ENCODE assay signal across 14 mouse cellular contexts in genomic region chr5:43853096-43853867, GRCm38 (mm10). TPM values are rescaled to one million over a fixed set of nuclear protein-coding genes. Genes with fewer than 3 reads are reported as not detected.
DNase-seq lines count a peak whose midpoint lies in the region; ATAC-seq and TF ChIP-seq lines count a peak whose summit lies in the region.
"Had no signal": no experiment of that assay in that cellular context is flagged by ENCODE, and none has a peak within 500 bp of the region (broad histone marks: within the 10 kb centered on the region; RNA-seq: fewer than 3 reads in every experiment).

No protein-coding gene starts in this region.

- H3K9me3 ChIP-seq in lung, postnatal 0 days (ENCODE audit: low read length) = no peaks in the 10 kb centered on the region
- H3K9me3 ChIP-seq in hindbrain, embryonic 13.5 days = no peaks in the 10 kb centered on the region

- no peak overlapping the region for H3K4me3 ChIP-seq in lung, postnatal 0 days (ENCODE audit: low read depth, low read length)
- no peak overlapping the region for H3K4me3 ChIP-seq in lung, adult 2 months (replicated peaks; ENCODE audit: extremely low read depth, low read depth, low read length)
- no peak overlapping the region for H3K4me3 ChIP-seq in bone marrow macrophage, adult 2 months (ENCODE audit: insufficient read depth, low read length)
- H3K4me3 ChIP-seq in hindbrain, embryonic 13.5 days = no peak overlapping the region

- TF ChIP-seq POLR2A in lung, adult 2 months (IDR thresholded peaks at IDR 0.05; ENCODE audit: borderline replicate concordance, extremely low read depth, low read depth, low read length) = no peak
- no peak for TF ChIP-seq POLR2A in bone marrow macrophage, adult 2 months (IDR thresholded peaks at IDR 0.05; ENCODE audit: borderline replicate concordance, low read depth, low read length)

- H3K4me2 ChIP-seq in lung, postnatal 0 days (replicated peaks; ENCODE audit: low read depth, low read length) = no peak overlapping the region
- no peak overlapping the region for H3K4me2 ChIP-seq in hindbrain, embryonic 13.5 days

- ATAC-seq in lung, postnatal 0 days = peak; percentile 66
- ATAC-seq in hindbrain, embryonic 13.5 days (ENCODE audit: low FRiP score) = no peak
- ATAC-seq in erythroid progenitor cell, adult 5-6 weeks (replicated peaks; ENCODE audit: low FRiP score, poor library complexity, severe bottlenecking) = no peak
- ATAC-seq: activated CD4-positive, CD25-positive, alpha-beta regulatory T cell, adult 4 months; CD4-positive, CD25-positive, alpha-beta regulatory T cell, adult 4 months; forebrain, postnatal 0 days; hindbrain, postnatal 0 days had no signal

- H3K27ac ChIP-seq in lung, postnatal 0 days (ENCODE audit: low read length) = peak overlapping the region; percentile 63
- H3K27ac ChIP-seq in bone marrow macrophage, adult 2 months (ENCODE audit: insufficient read depth, low read depth, low read length) = peak overlapping the region; percentile 68
- no peak overlapping the region for H3K27ac ChIP-seq in hindbrain, embryonic 13.5 days
- H3K27ac ChIP-seq: hindbrain, postnatal 0 days; liver, embryonic 14.5 days had no signal

- peak; percentile 90 for DNase-seq in heart, adult 11 months
- DNase-seq in heart, postnatal 14 days = no peak
- peak; percentile 37 for DNase-seq in lung, postnatal 0 days (ENCODE audit: low spot score)
- DNase-seq in lung, adult 2 months = no peak
- peak; percentile 42 to 47 for DNase-seq in natural killer cell, adult 2 months (ENCODE audit: low spot score in 2 of 2)
- DNase-seq: forebrain, postnatal 0 days; layer of hippocampus, postnatal 36 days had no signal

- intact Hi-C loops in heart, postnatal 14 days (cut with DNase I) = no loop called here

- no peak overlapping the region for H3K9ac ChIP-seq in lung, postnatal 0 days (replicated peaks; ENCODE audit: low read depth)
- no peak overlapping the region for H3K9ac ChIP-seq in hindbrain, embryonic 13.5 days
- H3K9ac ChIP-seq: forebrain, postnatal 0 days; liver, embryonic 14.5 days had no signal

- no peaks in the 10 kb centered on the region for H3K36me3 ChIP-seq in lung, postnatal 0 days (ENCODE audit: insufficient read depth, low read length)
- H3K36me3 ChIP-seq in hindbrain, embryonic 13.5 days = no peaks in the 10 kb centered on the region

- TF ChIP-seq CTCF in lung, postnatal 0 days (IDR thresholded peaks at IDR 0.05) = no peak
- no peak for TF ChIP-seq CTCF in lung, adult 2 months (IDR thresholded peaks at IDR 0.05; ENCODE audit: insufficient read depth, low read length)
- TF ChIP-seq CTCF in bone marrow macrophage, adult 2 months (IDR thresholded peaks at IDR 0.05; ENCODE audit: low read depth, low read length) = no peak

- WGBS in lung, postnatal 0 days = 62% methylated on average over 11 of the region's 11 CpGs
- 58% methylated on average over 11 of the region's 11 CpGs for WGBS in lung, adult 2 months
- WGBS in hindbrain, embryonic 13.5 days = 83% methylated on average over 11 of the region's 11 CpGs

- peaks cover 6% of the 10 kb centered on the region; the same call in 1 of the 2 replicates for H3K4me1 ChIP-seq in lung, postnatal 0 days (ENCODE audit: insufficient read depth, low read depth, low read length)
- peaks cover 11% of the 10 kb centered on the region for H3K4me1 ChIP-seq in lung, adult 2 months (ENCODE audit: control insufficient read depth, insufficient read depth, low read length)
- H3K4me1 ChIP-seq in bone marrow macrophage, adult 2 months (ENCODE audit: control insufficient read depth, insufficient read depth, low read length) = peaks cover 38% of the 10 kb centered on the region
- H3K4me1 ChIP-seq in hindbrain, embryonic 13.5 days (replicated peaks) = no peaks in the 10 kb centered on the region

- no peaks in the 10 kb centered on the region for H3K27me3 ChIP-seq in lung, postnatal 0 days (replicated peaks; ENCODE audit: insufficient read depth, low read length)
- no peaks in the 10 kb centered on the region for H3K27me3 ChIP-seq in hindbrain, embryonic 13.5 days

- TF ChIP-seq EP300 in lung, postnatal 0 days (IDR thresholded peaks at IDR 0.05) = peak; percentile 46; the same call in 1 of the 2 replicates

RNA-seq across cellular contexts. Expression of gene Cd38, which starts 15.1 kb away (rescaled TPM):
- total RNA-seq in heart, postnatal 14 days (2021) = 10 to 100 TPM; 10.7 to 12.5 TPM
- polyA plus RNA-seq in lung, postnatal 0 days (2015; fragmentation: Nextera tagmentation; extraction: Ambion mirVana) = 33.0 and 42.2 TPM in 2 replicates
- polyA plus RNA-seq in lung, adult 2 months (2012; rRNA removed) = 20.9 and 22.2 TPM in 2 replicates
- polyA plus RNA-seq in bone marrow macrophage, adult 2 months (2012; ENCODE audit: insufficient read depth, insufficient read length, missing spikeins) = not detected in 2 replicates
- 4.1 and 4.6 TPM in 2 replicates for polyA plus RNA-seq in hindbrain, embryonic 13.5 days (2015; fragmentation: Nextera tagmentation; extraction: Ambion mirVana)
- total RNA-seq in erythroid progenitor cell, adult 5-6 weeks (2015; ENCODE audit: low replicate concordance) = 14.4 and 18.0 TPM in 2 replicates
- total RNA-seq in erythroid progenitor cell, adult 5-6 weeks (2017; ENCODE audit: low replicate concordance) = 5.8 and 7.6 TPM in 2 replicates

RNA-seq across cellular contexts. Expression of gene Fbxl5, which starts 31.8 kb away (rescaled TPM):
- 10 to 100 TPM; 31.3 to 34.2 TPM for total RNA-seq in heart, postnatal 14 days (2021)
- polyA plus RNA-seq in lung, postnatal 0 days (2015; fragmentation: Nextera tagmentation; extraction: Ambion mirVana) = 73.0 and 81.1 TPM in 2 replicates
- polyA plus RNA-seq in lung, adult 2 months (2012; rRNA removed) = 20.3 and 31.4 TPM in 2 replicates
- polyA plus RNA-seq in bone marrow macrophage, adult 2 months (2012; ENCODE audit: insufficient read depth, insufficient read length, missing spikeins) = 46.5 and 47.2 TPM in 2 replicates
- polyA plus RNA-seq in hindbrain, embryonic 13.5 days (2015; fragmentation: Nextera tagmentation; extraction: Ambion mirVana) = 69.7 and 70.5 TPM in 2 replicates
- 18.7 and 21.8 TPM in 2 replicates for total RNA-seq in erythroid progenitor cell, adult 5-6 weeks (2015; ENCODE audit: low replicate concordance)
- 14.6 and 24.0 TPM in 2 replicates for total RNA-seq in erythroid progenitor cell, adult 5-6 weeks (2017; ENCODE audit: low replicate concordance)

RNA-seq across cellular contexts. Expression of gene Bst1, which starts 34.6 kb away (rescaled TPM):
- 1 to 10 TPM; 1.1 to 1.8 TPM for total RNA-seq in heart, postnatal 14 days (2021)
- 7.1 and 8.4 TPM in 2 replicates for polyA plus RNA-seq in lung, postnatal 0 days (2015; fragmentation: Nextera tagmentation; extraction: Ambion mirVana)
- 8.4 and 8.8 TPM in 2 replicates for polyA plus RNA-seq in lung, adult 2 months (2012; rRNA removed)
- 33.5 and 34.6 TPM in 2 replicates for polyA plus RNA-seq in bone marrow macrophage, adult 2 months (2012; ENCODE audit: insufficient read depth, insufficient read length, missing spikeins)
- polyA plus RNA-seq in hindbrain, embryonic 13.5 days (2015; fragmentation: Nextera tagmentation; extraction: Ambion mirVana) = not detected in 2 replicates
- 0.72 and 13.8 TPM in 2 replicates for total RNA-seq in erythroid progenitor cell, adult 5-6 weeks (2015; ENCODE audit: low replicate concordance)
- 6.5 and 9.2 TPM in 2 replicates for total RNA-seq in erythroid progenitor cell, adult 5-6 weeks (2017; ENCODE audit: low replicate concordance)
- total RNA-seq: hindbrain, postnatal 0 days; layer of hippocampus, postnatal 36 days had no signal
- polyA plus RNA-seq: CD4-positive, CD25-positive, alpha-beta regulatory T cell, adult 4 months had no signal

RNA-seq across cellular contexts. Expression of gene Gm7879, which starts 59.7 kb away (rescaled TPM):
- 1 to 10 TPM; 5.8 to 8.1 TPM for total RNA-seq in heart, postnatal 14 days (2021)
- polyA plus RNA-seq in lung, postnatal 0 days (2015; fragmentation: Nextera tagmentation; extraction: Ambion mirVana) = not detected in 2 replicates
- polyA plus RNA-seq in lung, adult 2 months (2012; rRNA removed) = 0.34 TPM in 1 of 2 replicates, not detected in the other
- not detected in 2 replicates for polyA plus RNA-seq in bone marrow macrophage, adult 2 months (2012; ENCODE audit: insufficient read depth, insufficient read length, missing spikeins)
- polyA plus RNA-seq in hindbrain, embryonic 13.5 days (2015; fragmentation: Nextera tagmentation; extraction: Ambion mirVana) = 0.31 and 0.77 TPM in 2 replicates
- 2.2 TPM in 1 of 2 replicates, not detected in the other for total RNA-seq in erythroid progenitor cell, adult 5-6 weeks (2015; ENCODE audit: low replicate concordance)
- 0.53 TPM in 1 of 2 replicates, not detected in the other for total RNA-seq in erythroid progenitor cell, adult 5-6 weeks (2017; ENCODE audit: low replicate concordance)
- total RNA-seq: forebrain, postnatal 0 days; hindbrain, postnatal 0 days had no signal
- polyA plus RNA-seq: CD4-positive, CD25-positive, alpha-beta regulatory T cell, adult 4 months; forebrain, postnatal 0 days had no signal

Comparison
In these comparisons a context has a peak if more than half of its experiments do, and no peak if none do; other contexts are left out.
1. DNase-seq: peak in heart, adult 11 months (single experiment), lung, postnatal 0 days (single experiment) and natural killer cell, adult 2 months (2 of 2); none in heart, postnatal 14 days (0 of 2) and lung, adult 2 months (single experiment).